1 mouse cellular context compared by ENCODE assay signal in genomic region chr3:121844658-121845057, GRCm38 (mm10).
TF ChIP-seq lines count a peak whose summit lies in the region.

No protein-coding gene starts in this region.

TF ChIP-seq in CH12.LX, 34 proteins besides CTCF, POLR2A, EP300 and RAD21 (continued from another document):
- TF ChIP-seq MEF2A (IDR thresholded peaks at IDR 0.05; ENCODE audit: borderline replicate concordance, low read depth, low read length): peak; percentile 37; the same call in 1 of the 2 replicates
- TF ChIP-seq MAFK (IDR thresholded peaks at IDR 0.05; ENCODE audit: insufficient replicate concordance, low read length): no peak
- TF ChIP-seq TBP (conservative IDR thresholded peaks at IDR 0.05; ENCODE audit: low read depth, low read length): no peak
- TF ChIP-seq KAT2A (IDR thresholded peaks at IDR 0.05; ENCODE audit: insufficient replicate concordance, low read length): no peak
- TF ChIP-seq ZNF384 (IDR thresholded peaks at IDR 0.05; ENCODE audit: low read depth, low read length): no peak
- no peak; the same call in none of the 2 replicates for TF ChIP-seq MXI1 (IDR thresholded peaks at IDR 0.05; ENCODE audit: low read depth, low read length)
- TF ChIP-seq JUND (conservative IDR thresholded peaks at IDR 0.05; ENCODE audit: low read depth, low read length): no peak
- no peak for TF ChIP-seq USF1 (IDR thresholded peaks at IDR 0.05; ENCODE audit: low read depth, low read length)
- peak; percentile 41; the same call in 1 of the 2 replicates for TF ChIP-seq MYC (IDR thresholded peaks at IDR 0.05; ENCODE audit: low read depth, low read length)
- no peak for TF ChIP-seq UBTF (IDR thresholded peaks at IDR 0.05; ENCODE audit: low read depth, low read length)
- 0 out of 2 replicates have a peak, but pooled peaks have one; percentile 53 for TF ChIP-seq CHD2 (IDR thresholded peaks at IDR 0.05; ENCODE audit: low read length)
TF ChIP-seq in CH12.LX: peak in this region for 12.
